Mouse (Mus musculus): ENCODE results near the gene Actrt2. TPM values are rescaled to one million over a fixed set of nuclear protein-coding genes. Genes with fewer than 3 reads are reported as not detected.

Actrt2 gene
- total RNA-seq, 2 experiments from 2014 or later, result not detected

DNA sequence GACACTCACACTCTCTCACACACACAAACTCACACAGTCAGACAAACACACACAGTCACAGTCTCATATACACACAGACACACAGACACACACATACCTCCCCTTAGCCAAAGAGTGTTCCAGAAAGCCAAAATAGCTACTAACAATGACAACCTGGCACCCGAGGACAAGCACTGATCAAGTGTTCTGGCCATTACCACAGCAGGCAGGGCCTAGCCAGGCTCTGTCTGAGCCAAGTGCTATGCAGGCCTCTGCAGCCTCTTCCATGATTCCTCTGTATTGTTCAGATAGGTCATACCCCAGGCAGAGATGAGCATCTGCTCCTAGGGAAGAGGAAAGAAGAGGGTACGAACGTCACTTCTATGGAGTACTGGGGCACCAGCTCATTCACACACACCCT, 44.4 kb downstream of the Actrt2 start:
- no peak for DNase-seq (ENCODE audit: low spot score in 2 of 2)
- intact Hi-C loops (cut with DNase I), result no loop called here

DNA sequence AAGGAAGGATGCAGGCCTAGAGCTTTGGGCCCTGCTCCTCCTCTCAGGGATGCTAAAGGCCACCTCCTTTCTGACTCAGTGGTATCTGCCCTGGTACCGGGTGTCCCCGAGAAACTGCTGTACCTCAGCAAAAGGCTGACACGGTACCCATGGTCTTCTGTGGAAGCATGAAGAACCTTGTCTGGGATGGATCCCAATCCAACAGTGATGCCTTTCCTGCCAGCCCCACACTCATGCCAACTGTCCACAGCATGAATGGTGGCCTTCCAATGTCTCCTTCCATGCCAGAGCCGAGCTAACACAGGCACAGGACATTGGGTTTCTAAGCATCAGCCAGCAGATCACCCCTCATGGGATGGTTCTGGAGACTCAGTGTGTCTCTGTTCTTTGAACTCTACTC, 45.1 kb downstream of the Actrt2 start:
- DNase-seq (ENCODE audit: low spot score in 2 of 2), result no peak
- intact Hi-C loops (cut with DNase I), result no loop called here

Other genes with a start within 250 kb of the Actrt2 start
- 1 to 10 TPM; 7.2 to 9.7 TPM for gene Prdm16, start 31.0 kb downstream of the Actrt2 start, total RNA-seq (2021)
- gene Ttc34, start 169.6 kb upstream of the Actrt2 start, total RNA-seq (2021), result 1 to 10 TPM; 3.1 to 3.6 TPM
- under 1 TPM; 0.49 to 1.00 TPM for gene Mmel1, start 201.7 kb upstream of the Actrt2 start, total RNA-seq (2021)
- 10 to 100 TPM; 51.1 to 68.5 TPM for gene Fam213b, start 231.3 kb upstream of the Actrt2 start, total RNA-seq (2021)